Mouse (Mus musculus): Measurements from ENCODE around the gene 5330417C22Rik. TPM values are rescaled to one million over a fixed set of nuclear protein-coding genes. Genes with fewer than 3 reads are reported as not detected.

Gene 5330417C22Rik
- polyA plus RNA-seq, 1 experiment, result not detected

GRCm38 (mm10) chr3:108409656-108410358 lies 126.5 kb downstream of the 5330417C22Rik start:
- Histone ChIP-seq H3K27ac (ENCODE audit: insufficient read depth, low read length) (no peak overlapping the region), H3K4me1 (ENCODE audit: control insufficient read depth, insufficient read depth, low read length) (no peaks in the 10 kb centered on the region)

GRCm38 (mm10) chr3:108408517-108409008 lies 127.8 kb downstream of the 5330417C22Rik start:
- H3K4me1 ChIP-seq (ENCODE audit: control insufficient read depth, insufficient read depth, low read length), result no peaks in the 10 kb centered on the region
- H3K27ac ChIP-seq (ENCODE audit: insufficient read depth, low read length), result no peak overlapping the region
- no peak for TF ChIP-seq POLR2A (IDR thresholded peaks at IDR 0.05; ENCODE audit: low read depth, low read length)
- TF ChIP-seq CTCF (IDR thresholded peaks at IDR 0.05; ENCODE audit: borderline replicate concordance, insufficient read depth, low read length), result no peak
- no peak overlapping the region for H3K4me3 ChIP-seq (ENCODE audit: insufficient read depth, low read length)

More at GRCm38 (mm10) chr3:108409656-108410358, 126.5 kb downstream of the 5330417C22Rik start:
- H3K4me3 ChIP-seq (ENCODE audit: insufficient read depth, low read length), result no peak overlapping the region
- TF ChIP-seq POLR2A (IDR thresholded peaks at IDR 0.05; ENCODE audit: low read depth, low read length), result no peak
- TF ChIP-seq CTCF (IDR thresholded peaks at IDR 0.05; ENCODE audit: borderline replicate concordance, insufficient read depth, low read length), result no peak

- no peak overlapping the region for H3K4me3 ChIP-seq (ENCODE audit: insufficient read depth, low read length)
- H3K4me1 ChIP-seq (ENCODE audit: control insufficient read depth, insufficient read depth, low read length), result no peaks in the 10 kb centered on the region
- TF ChIP-seq POLR2A (IDR thresholded peaks at IDR 0.05; ENCODE audit: low read depth, low read length), result no peak
- TF ChIP-seq CTCF (IDR thresholded peaks at IDR 0.05; ENCODE audit: borderline replicate concordance, insufficient read depth, low read length), result no peak
- no peak overlapping the region for H3K27ac ChIP-seq (ENCODE audit: insufficient read depth, low read length)
These were observed 129.9 kb downstream of the 5330417C22Rik start for GRCm38 (mm10) chr3:108406306-108406885.

Other genes with a start within 250 kb of the 5330417C22Rik start
- not detected in 2 replicates for gene Mybphl, start 171.6 kb downstream of the 5330417C22Rik start, polyA plus RNA-seq (2011; ENCODE audit: insufficient read length, low read depth, missing spikeins)
- gene Psrc1, start 152.7 kb downstream of the 5330417C22Rik start, polyA plus RNA-seq (2011; ENCODE audit: insufficient read length, low read depth, missing spikeins), result 149 and 152 TPM in 2 replicates
- 1.8 and 1.9 TPM in 2 replicates for gene Celsr2, start 121.0 kb downstream of the 5330417C22Rik start, polyA plus RNA-seq (2011; ENCODE audit: insufficient read length, low read depth, missing spikeins)
- gene Sars, start 91.3 kb downstream of the 5330417C22Rik start, polyA plus RNA-seq (2011; ENCODE audit: insufficient read length, low read depth, missing spikeins), result 346 and 376 TPM in 2 replicates
- gene 1700013F07Rik, start 2.4 kb downstream of the 5330417C22Rik start, polyA plus RNA-seq (2011; ENCODE audit: insufficient read length, low read depth, missing spikeins), result not detected in 2 replicates
- 63.4 and 72.1 TPM in 2 replicates for gene Tmem167b, start 25.9 kb upstream of the 5330417C22Rik start, polyA plus RNA-seq (2011; ENCODE audit: insufficient read length, low read depth, missing spikeins)
- 33.9 and 37.0 TPM in 2 replicates for gene Taf13, start 35.2 kb upstream of the 5330417C22Rik start, polyA plus RNA-seq (2011; ENCODE audit: insufficient read length, low read depth, missing spikeins)
- gene Wdr47, start 54.7 kb upstream of the 5330417C22Rik start, polyA plus RNA-seq (2011; ENCODE audit: insufficient read length, low read depth, missing spikeins), result 17.9 and 18.2 TPM in 2 replicates
- 32.7 and 37.9 TPM in 2 replicates for gene Clcc1, start 117.4 kb upstream of the 5330417C22Rik start, polyA plus RNA-seq (2011; ENCODE audit: insufficient read length, low read depth, missing spikeins)
- 26.8 and 56.0 TPM in 2 replicates for gene Gpsm2, start 185.8 kb upstream of the 5330417C22Rik start, polyA plus RNA-seq (2011; ENCODE audit: insufficient read length, low read depth, missing spikeins)
- 0.18 and 0.79 TPM in 2 replicates for gene Aknad1, start 203.1 kb upstream of the 5330417C22Rik start, polyA plus RNA-seq (2011; ENCODE audit: insufficient read length, low read depth, missing spikeins)